Mouse (Mus musculus): ENCODE measurements around the gene Ddb1.

- no peak for TF ChIP-seq CTCF (conservative IDR thresholded peaks at IDR 0.05; ENCODE audit: insufficient read depth, insufficient read length, low read depth, low read length)
- TF ChIP-seq POLR2A (IDR thresholded peaks at IDR 0.05; ENCODE audit: low read depth, low read length): no peak
Observed at GRCm38 (mm10) chr19:10673275-10673674, 68.1 kb downstream of the Ddb1 start.
